Mouse (Mus musculus) limb, embryonic 13.5 days (tissue): ENCODE measurements around the gene Ttpal. TPM values are rescaled to one million over a fixed set of nuclear protein-coding genes. Genes with fewer than 3 reads are reported as not detected.

ENCODE experiments used
- ATAC-seq: fragments of 200-750 bp; cut with Nextera tagmentation; 2 replicates; pipeline ENCODE4 v1.8.0; 2017; ENCODE audit warnings: low read depth, moderate number of reproducible peaks, moderate TSS enrichment; ENCODE audit not compliant: low FRiP score
- H3K27ac ChIP-seq: fragments of 300-500 bp; sonication (generic); 2 replicates; pipeline ENCODE4 v1.5.1; 2015; ENCODE audit warnings: inconsistent platforms, mild to moderate bottlenecking, moderate library complexity
- H3K27me3 ChIP-seq: fragments of 300-500 bp; sonication (generic); 2 replicates; pipeline ENCODE4 v1.6.1; 2015; ENCODE audit warnings: mild to moderate bottlenecking, inconsistent platforms
- H3K36me3 ChIP-seq: fragments of 300-500 bp; sonication (generic); 2 replicates; pipeline ENCODE4 v1.6.1; 2015; ENCODE audit warnings: inconsistent platforms, mild to moderate bottlenecking, moderate library complexity
- H3K4me1 ChIP-seq: fragments of 300-500 bp; sonication (generic); 2 replicates; pipeline ENCODE4 v1.6.1; 2015; ENCODE audit warnings: inconsistent platforms
- H3K4me2 ChIP-seq: fragments of 300-500 bp; sonication (generic); replicated peaks from 2 replicates; pipeline ENCODE4 v1.6.1; 2015; ENCODE audit warnings: inconsistent platforms, mild to moderate bottlenecking, moderate library complexity
- H3K4me3 ChIP-seq: fragments of 300-500 bp; sonication (generic); 2 replicates; pipeline ENCODE4 v1.5.1; 2015; ENCODE audit warnings: moderate library complexity, mild to moderate bottlenecking, inconsistent platforms
- H3K9ac ChIP-seq: fragments of 300-500 bp; sonication (generic); 2 replicates; pipeline ENCODE4 v1.6.1; 2015; ENCODE audit warnings: mild to moderate bottlenecking, inconsistent platforms
- H3K9me3 ChIP-seq: fragments of 300-500 bp; sonication (generic); 2 replicates; pipeline ENCODE4 v1.6.1; 2016; ENCODE audit warnings: inconsistent platforms
- WGBS: fragments of 180-500 bp; shearing (Covaris S2); methylation state at CpG from one replicate; pipeline ENCODE4 v1.1.7; 2015; 5-methylcytosine and 5-hydroxymethylcytosine counted together
- polyA plus RNA-seq: library from polyadenylated mRNA; unstranded; fragments of >200 nt; fragmentation: Nextera tagmentation; extraction: Ambion mirVana; gene quantifications from 2 replicates; pipeline ENCODE4 v1.2.1, GENCODE M21; 2015

The Ttpal gene
- polyA plus RNA-seq = 40.9 and 45.1 TPM in 2 replicates

DNA sequence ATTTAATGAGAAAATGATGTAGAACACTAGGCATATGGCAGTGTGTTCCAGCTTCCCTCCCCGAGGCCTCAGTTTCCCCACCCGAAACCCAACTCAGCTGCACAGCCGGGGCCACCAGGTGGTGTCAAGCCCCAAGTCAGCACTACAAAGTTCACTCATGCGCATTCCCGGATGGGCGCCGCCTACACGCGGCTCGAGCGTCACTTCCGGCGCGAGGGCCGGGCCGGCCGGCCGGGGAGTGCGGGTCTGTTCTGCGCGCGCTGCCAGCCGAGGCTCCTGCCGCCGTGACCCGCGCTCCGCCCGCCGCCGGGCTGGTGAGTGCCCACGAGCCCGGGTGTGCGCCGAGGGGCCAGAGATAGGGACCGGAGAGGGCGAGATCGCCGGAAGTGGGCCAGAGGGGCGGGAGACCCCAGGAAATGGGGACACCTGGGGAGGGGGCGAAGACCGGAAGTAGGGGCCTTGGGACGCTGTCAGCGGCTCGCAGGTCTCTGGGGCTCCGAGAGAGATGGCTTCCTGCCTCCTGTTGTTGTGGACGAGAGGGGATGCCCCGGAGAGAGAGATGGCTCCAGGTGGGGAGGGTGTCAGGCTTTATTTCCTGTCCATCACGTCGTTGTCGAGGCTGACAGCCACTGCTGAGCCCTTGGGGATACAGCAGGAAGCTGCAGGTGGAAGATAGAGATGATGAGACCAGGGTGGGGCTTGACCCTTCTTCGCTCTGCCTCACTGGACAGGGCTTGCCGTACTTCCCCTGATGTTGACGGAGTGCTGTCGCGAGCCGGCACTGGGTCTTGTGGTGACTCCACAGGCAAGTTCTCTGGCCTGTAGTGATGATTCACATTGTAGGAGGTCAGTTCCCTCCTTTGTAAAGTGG is at the start of gene Ttpal:
TSS of gene Ttpal (plus strand) at position 214 of the 871 bp plus-strand sequence.
- Histone ChIP-seq H3K27me3 (no peaks in the 10 kb centered on the region), H3K4me1 (peaks cover 13% of the 10 kb centered on the region), H3K9me3 (no peaks in the 10 kb centered on the region), H3K4me2 (peak within 1 kb of the TSS; percentile 96), H3K9ac (peak within 1 kb of the TSS; percentile 92), H3K27ac (peak within 1 kb of the TSS; percentile 82), H3K4me3 (peak within 1 kb of the TSS; percentile 86), H3K36me3 (peaks cover 3% of the 10 kb centered on the region)
- ATAC-seq = peak; percentile 95
- WGBS = 2% methylated on average over 57 of the region's 57 CpGs

DNA sequence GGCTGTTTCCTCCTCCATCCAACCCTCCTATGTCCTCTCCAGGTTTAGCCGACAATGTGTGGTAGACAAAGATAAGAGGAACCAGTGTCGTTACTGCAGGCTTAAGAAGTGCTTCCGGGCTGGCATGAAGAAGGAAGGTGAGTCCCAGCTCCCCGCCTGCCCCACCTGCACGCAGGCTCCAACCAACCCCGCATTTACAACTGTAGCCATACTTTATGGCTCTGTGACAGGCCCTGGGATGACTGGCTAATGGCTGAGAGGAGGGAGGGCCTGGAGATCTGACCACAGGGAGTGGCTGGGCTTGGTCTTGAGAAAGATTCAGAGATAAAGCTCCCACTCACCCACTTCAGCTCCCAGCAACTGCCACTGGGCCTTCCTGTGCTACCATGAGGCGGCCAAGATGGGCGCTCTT is 49.6 kb upstream of the Ttpal start:
- Histone ChIP-seq H3K9ac (no peak overlapping the region), H3K36me3 (no peaks in the 10 kb centered on the region), H3K4me2 (no peak overlapping the region), H3K27ac (no peak overlapping the region), H3K9me3 (no peaks in the 10 kb centered on the region), H3K4me1 (no peaks in the 10 kb centered on the region), H3K27me3 (no peaks in the 10 kb centered on the region), H3K4me3 (no peak overlapping the region)
- 47% methylated on average over 8 of the region's 8 CpGs for WGBS
- no peak for ATAC-seq

DNA sequence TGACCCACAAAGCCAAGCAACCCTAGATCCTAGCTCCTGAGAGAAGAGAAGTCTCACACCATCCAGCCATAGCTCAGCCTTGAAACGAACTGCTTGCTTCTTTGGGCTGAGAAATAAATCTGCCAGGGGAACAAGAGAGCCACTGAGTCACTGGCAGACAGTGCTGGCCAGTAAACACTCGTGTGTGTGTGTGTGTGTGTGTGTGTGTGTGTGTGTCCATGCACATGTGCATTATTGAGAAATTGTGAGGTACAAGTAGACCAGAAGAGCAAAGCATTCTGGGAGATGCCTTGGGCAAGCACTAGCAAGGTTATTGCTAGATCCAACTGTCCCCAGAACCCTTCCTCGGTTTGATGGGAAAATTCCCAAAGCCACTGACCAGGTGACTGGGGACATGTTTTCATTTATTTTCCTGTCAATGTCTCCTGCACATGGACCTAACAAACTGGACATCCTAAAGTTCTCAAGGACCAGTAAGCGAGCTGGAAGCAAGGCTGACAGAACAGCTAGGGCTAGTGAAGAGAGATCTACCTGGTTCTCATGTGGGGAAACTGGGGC is 47.6 kb upstream of the Ttpal start:
- ATAC-seq = no peak
- H3K4me3 ChIP-seq = no peak overlapping the region
- no peak overlapping the region for H3K27ac ChIP-seq
- H3K27me3 ChIP-seq = no peaks in the 10 kb centered on the region
- no peaks in the 10 kb centered on the region for H3K4me1 ChIP-seq
- H3K9me3 ChIP-seq = no peaks in the 10 kb centered on the region
- H3K4me2 ChIP-seq = no peak overlapping the region
- 62% methylated on average over 4 of the region's 4 CpGs for WGBS
- H3K9ac ChIP-seq = no peak overlapping the region
- H3K36me3 ChIP-seq = no peaks in the 10 kb centered on the region

DNA sequence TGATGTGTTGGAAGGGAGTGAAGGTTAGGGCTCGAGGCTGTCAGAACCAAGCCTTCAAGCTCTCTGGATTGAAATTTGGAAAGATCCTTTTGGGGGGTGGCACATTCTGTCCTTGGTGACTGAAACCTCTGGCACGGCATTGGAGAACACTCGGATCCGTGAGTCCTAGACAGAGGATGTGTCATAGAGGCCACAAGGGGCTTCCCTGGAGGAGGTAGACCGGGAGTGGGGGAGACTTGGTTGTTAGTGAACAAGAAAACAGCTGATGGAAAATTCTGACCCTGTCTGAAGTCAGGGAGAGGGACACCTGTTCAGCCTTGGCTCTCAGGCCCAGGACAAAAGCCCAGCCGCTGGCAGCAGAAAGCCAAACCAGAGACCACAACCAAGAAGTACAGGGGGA is 47.1 kb upstream of the Ttpal start:
- Histone ChIP-seq H3K4me3 (no peak overlapping the region), H3K4me1 (no peaks in the 10 kb centered on the region), H3K27me3 (no peaks in the 10 kb centered on the region), H3K4me2 (no peak overlapping the region), H3K9ac (no peak overlapping the region), H3K36me3 (no peaks in the 10 kb centered on the region), H3K27ac (no peak overlapping the region), H3K9me3 (no peaks in the 10 kb centered on the region)
- WGBS = 78% methylated on average over 6 of the region's 6 CpGs
- no peak for ATAC-seq

DNA sequence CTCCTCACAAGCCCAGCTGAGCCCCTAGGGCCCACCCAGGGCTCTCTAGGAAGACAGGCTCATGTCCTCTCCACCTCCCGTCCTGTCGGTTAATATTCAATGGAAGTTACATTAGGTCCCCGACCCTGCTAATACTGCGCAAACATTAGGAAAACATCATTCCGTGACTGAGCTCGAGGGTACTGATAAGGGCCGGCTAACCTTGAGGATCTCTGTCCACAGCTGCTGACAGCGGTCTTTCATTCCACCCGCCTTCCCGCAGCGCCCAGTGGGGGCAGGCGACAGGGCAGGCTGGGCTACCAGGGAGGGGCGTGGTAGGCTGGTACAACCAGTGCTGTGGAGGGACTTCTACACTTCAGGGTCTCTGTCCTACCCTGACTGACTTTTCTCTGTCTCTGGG is 46.7 kb upstream of the Ttpal start:
- no peak overlapping the region for H3K9ac ChIP-seq
- H3K4me3 ChIP-seq = no peak overlapping the region
- no peak for ATAC-seq
- H3K4me2 ChIP-seq = no peak overlapping the region
- H3K27ac ChIP-seq = no peak overlapping the region
- 80% methylated on average over 13 of the region's 13 CpGs for WGBS
- no peaks in the 10 kb centered on the region for H3K36me3 ChIP-seq
- no peaks in the 10 kb centered on the region for H3K4me1 ChIP-seq
- no peaks in the 10 kb centered on the region for H3K9me3 ChIP-seq
- no peaks in the 10 kb centered on the region for H3K27me3 ChIP-seq

DNA sequence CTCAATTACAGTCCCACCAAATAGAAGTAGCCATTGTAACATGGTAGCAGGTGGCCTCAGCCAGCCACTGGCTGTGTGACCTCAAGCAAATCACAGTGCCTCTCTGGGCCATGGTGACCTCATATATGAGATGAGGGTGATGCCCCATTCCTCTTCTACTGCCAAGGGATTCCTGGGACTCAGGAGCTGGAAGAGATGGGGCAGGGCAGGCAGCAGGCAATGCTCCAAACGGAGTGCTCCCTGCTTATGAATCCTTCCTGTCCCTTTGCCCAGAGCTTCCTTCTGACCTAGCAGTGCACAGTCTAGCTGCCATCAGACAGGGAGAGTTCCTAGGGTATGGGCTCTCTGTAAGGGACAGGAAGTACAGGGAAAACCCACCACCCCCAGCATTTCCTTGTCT is 43.6 kb upstream of the Ttpal start:
- no peak for ATAC-seq
- H3K27ac ChIP-seq = no peak overlapping the region
- 71% methylated on average over 1 of the region's 1 CpGs for WGBS

DNA sequence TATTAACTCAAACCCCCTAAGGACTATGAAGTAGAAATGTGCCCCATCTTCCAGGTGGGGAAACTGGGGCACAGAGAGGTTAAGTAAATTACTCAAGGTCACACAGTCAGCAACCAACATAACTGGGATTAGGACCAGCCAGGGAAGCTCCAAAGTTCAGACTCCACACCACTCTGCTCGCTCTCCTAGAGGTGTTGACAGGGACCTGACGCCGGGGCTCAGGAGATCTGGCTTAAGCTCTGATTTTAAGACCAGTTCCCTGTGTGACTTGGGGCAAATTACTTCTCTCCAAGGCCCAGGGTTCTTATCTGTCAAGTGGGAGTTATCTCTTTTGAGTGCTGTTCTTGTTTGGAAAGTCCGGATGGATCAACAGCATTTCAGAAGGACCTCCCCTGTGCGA is 42.9 kb upstream of the Ttpal start:
- WGBS = 79% methylated on average over 5 of the region's 5 CpGs
- Histone ChIP-seq H3K27ac (no peak overlapping the region), H3K9me3 (no peaks in the 10 kb centered on the region), H3K9ac (no peak overlapping the region), H3K36me3 (no peaks in the 10 kb centered on the region), H3K27me3 (no peaks in the 10 kb centered on the region), H3K4me3 (no peak overlapping the region), H3K4me1 (no peaks in the 10 kb centered on the region), H3K4me2 (no peak overlapping the region)
- no peak for ATAC-seq

More for the DNA sequence above, 43.6 kb upstream of the Ttpal start:
- Histone ChIP-seq H3K4me3 (no peak overlapping the region), H3K4me1 (no peaks in the 10 kb centered on the region), H3K9ac (no peak overlapping the region), H3K4me2 (no peak overlapping the region), H3K9me3 (no peaks in the 10 kb centered on the region), H3K36me3 (no peaks in the 10 kb centered on the region), H3K27me3 (no peaks in the 10 kb centered on the region)

DNA sequence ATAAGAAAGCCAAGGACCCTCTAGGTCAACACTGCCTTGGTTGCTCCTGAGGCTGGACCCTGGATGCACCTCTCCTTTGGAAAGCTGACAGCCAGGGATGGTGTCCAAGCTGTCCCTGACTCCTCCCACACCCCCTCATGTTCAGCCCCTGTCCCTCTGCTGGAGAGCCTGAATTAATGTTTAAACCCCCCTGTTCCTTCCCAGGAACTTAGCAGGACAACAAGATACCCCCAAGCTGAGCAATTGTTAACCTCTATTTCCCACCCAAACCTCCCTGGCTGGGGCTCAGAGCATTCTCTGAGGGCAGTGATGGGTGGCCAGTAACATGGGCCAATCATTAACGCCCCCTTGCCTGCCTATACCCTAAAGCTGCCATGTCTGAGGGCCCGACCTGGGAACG is 41.9 kb upstream of the Ttpal start:
- no peak for ATAC-seq
- no peaks in the 10 kb centered on the region for H3K27me3 ChIP-seq
- H3K9me3 ChIP-seq = no peaks in the 10 kb centered on the region
- no peak overlapping the region for H3K9ac ChIP-seq
- H3K4me3 ChIP-seq = no peak overlapping the region
- H3K36me3 ChIP-seq = no peaks in the 10 kb centered on the region
- WGBS = 86% methylated on average over 3 of the region's 3 CpGs
- no peaks in the 10 kb centered on the region for H3K4me1 ChIP-seq
- no peak overlapping the region for H3K4me2 ChIP-seq
- H3K27ac ChIP-seq = no peak overlapping the region

DNA sequence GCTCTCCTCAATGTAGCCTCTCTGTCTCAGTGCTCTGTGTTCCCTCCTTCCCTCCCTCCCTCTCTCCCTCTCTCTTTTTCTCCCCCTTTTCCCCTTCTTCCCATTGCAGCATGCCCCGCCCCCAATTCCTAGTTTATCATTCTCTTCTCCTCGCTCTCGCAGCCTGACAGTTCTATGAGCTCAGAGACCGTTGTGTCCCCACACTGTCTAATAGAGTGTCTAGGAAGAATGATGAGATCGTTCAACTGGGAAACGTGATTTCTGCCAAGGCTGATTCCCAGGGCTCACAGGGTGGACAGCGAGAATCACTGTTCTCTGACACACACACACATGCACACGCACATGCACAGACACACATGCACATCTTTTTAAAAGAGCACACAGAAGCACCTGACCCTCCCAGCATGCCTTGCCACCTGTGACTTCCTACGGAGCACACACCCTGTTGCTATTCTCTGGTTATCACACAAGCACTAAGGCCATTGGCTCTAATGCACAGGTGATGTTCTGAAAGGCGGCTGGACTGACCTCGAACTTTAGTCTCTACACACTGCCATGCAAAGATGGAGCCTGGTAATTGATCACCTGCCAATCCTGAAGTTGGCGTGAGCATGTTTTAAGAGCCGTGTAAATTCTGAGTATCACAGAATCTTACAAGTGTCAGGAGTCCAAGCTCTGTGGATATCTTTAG is 40.7 kb upstream of the Ttpal start:
- H3K9ac ChIP-seq = no peak overlapping the region
- H3K27me3 ChIP-seq = no peaks in the 10 kb centered on the region
- no peaks in the 10 kb centered on the region for H3K9me3 ChIP-seq
- no peak overlapping the region for H3K4me3 ChIP-seq
- H3K36me3 ChIP-seq = no peaks in the 10 kb centered on the region
- H3K4me2 ChIP-seq = no peak overlapping the region
- 77% methylated on average over 13 of the region's 13 CpGs for WGBS
- no peak overlapping the region for H3K27ac ChIP-seq
- ATAC-seq = no peak
- H3K4me1 ChIP-seq = no peaks in the 10 kb centered on the region

DNA sequence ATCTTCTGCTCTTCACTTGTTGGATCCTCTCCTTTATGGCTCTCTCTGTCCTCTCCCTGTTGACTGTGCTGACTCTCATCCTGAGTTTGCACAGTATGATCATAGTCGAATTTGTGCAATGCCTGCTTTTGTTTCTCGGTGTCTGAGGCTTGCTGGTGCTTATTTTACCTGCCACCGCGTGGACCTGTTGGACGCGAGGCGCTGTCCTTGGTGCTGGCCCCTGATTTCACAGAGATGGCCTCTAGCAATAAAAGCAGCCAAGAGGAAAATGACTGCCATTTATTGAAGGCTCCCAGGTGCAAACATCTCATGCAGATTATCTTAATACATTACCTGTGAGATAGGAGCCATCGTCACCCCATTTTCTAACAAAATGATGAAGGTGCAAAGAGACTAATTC is 37.5 kb upstream of the Ttpal start:
- 25% methylated on average over 8 of the region's 8 CpGs for WGBS
- Histone ChIP-seq H3K27me3 (no peaks in the 10 kb centered on the region), H3K4me1 (no peaks in the 10 kb centered on the region), H3K27ac (no peak overlapping the region), H3K4me3 (no peak overlapping the region), H3K4me2 (no peak overlapping the region), H3K9ac (no peak overlapping the region), H3K9me3 (no peaks in the 10 kb centered on the region), H3K36me3 (no peaks in the 10 kb centered on the region)
- ATAC-seq = no peak

DNA sequence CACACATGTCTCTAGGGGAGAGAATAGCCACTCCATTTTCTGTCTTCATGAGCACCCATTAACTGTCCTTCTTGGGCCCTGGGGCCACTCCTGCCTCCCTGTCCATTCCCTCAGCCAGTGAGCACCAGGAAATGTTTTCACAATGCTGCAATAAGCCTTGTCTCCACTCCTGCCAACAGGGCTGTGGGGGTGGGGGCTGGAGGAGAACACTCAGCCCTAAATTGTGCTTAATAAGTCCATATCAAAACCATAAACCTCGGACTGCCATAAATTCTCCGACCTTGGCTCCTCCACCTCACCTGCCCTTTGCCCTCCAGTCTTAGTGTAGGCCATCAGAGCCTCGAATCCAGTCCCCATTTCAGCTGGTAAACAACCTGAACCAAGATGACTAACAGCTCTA is 27.8 kb upstream of the Ttpal start:
- no peak overlapping the region for H3K4me3 ChIP-seq
- no peak overlapping the region for H3K27ac ChIP-seq
- H3K9ac ChIP-seq = no peak overlapping the region
- ATAC-seq = no peak
- H3K4me1 ChIP-seq = no peaks in the 10 kb centered on the region
- WGBS = 70% methylated on average over 3 of the region's 3 CpGs
- no peaks in the 10 kb centered on the region for H3K36me3 ChIP-seq
- H3K9me3 ChIP-seq = no peaks in the 10 kb centered on the region
- H3K27me3 ChIP-seq = no peaks in the 10 kb centered on the region
- no peak overlapping the region for H3K4me2 ChIP-seq

DNA sequence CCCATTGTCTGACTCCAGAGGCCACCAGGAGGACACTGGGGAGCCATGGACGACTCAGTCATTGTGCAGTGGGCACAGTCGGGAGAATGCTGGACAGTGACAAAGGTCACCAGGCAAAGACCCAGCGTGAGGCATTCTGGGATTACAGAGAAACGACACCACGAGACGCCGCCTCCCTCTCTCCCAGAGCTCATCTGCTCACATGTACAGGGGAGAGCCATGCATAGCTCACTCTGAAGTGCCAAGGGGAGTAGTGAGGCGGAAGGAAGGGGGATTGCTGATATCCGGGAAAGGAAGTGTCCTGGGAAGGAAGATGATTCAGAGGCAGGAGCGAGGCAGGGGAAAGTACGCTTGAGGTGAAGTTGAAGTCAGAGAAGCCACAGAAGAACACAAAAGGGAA is 26.9 kb upstream of the Ttpal start:
- H3K4me3 ChIP-seq = no peak overlapping the region
- ATAC-seq = no peak

More for the DNA sequence above, 26.9 kb upstream of the Ttpal start:
- 63% methylated on average over 11 of the region's 11 CpGs for WGBS
- Histone ChIP-seq H3K9me3 (no peaks in the 10 kb centered on the region), H3K36me3 (no peaks in the 10 kb centered on the region), H3K4me2 (no peak overlapping the region), H3K4me1 (no peaks in the 10 kb centered on the region), H3K27me3 (no peaks in the 10 kb centered on the region), H3K9ac (no peak overlapping the region), H3K27ac (no peak overlapping the region)
